Mouse (Mus musculus) limb, embryonic 15.5 days (tissue): ENCODE results near the gene Cbln1. TPM values are rescaled to one million over a fixed set of nuclear protein-coding genes. Genes with fewer than 3 reads are reported as not detected.
A peak's percentile ranks its signal among the peaks of the same experiment; 100 is the strongest.

ENCODE experiments used
- ATAC-seq: fragments of 200-750 bp; cut with Nextera tagmentation; 2 replicates; pipeline ENCODE4 v1.8.0; 2017; ENCODE audit warnings: low read depth, moderate TSS enrichment; ENCODE audit not compliant: insufficient number of reproducible peaks, low FRiP score, low TSS enrichment
- H3K27ac ChIP-seq: fragments of 300-500 bp; sonication (generic); 2 replicates; pipeline ENCODE4 v1.5.1; 2015; ENCODE audit warnings: moderate library complexity, mild to moderate bottlenecking, inconsistent platforms
- H3K27me3 ChIP-seq: fragments of 300-500 bp; sonication (generic); 2 replicates; pipeline ENCODE4 v1.6.1; 2015; ENCODE audit warnings: inconsistent platforms
- H3K36me3 ChIP-seq: fragments of 300-500 bp; sonication (generic); 2 replicates; pipeline ENCODE4 v1.6.1; 2015; ENCODE audit warnings: inconsistent platforms
- H3K4me1 ChIP-seq: fragments of 300-500 bp; sonication (generic); 2 replicates; pipeline ENCODE4 v1.6.1; 2015; ENCODE audit warnings: inconsistent platforms
- H3K4me2 ChIP-seq: fragments of 300-500 bp; sonication (generic); 2 replicates; pipeline ENCODE4 v1.6.1; 2015; ENCODE audit warnings: mild to moderate bottlenecking, inconsistent platforms
- H3K4me3 ChIP-seq: fragments of 300-500 bp; sonication (generic); 2 replicates; pipeline ENCODE4 v1.5.1; 2015; ENCODE audit warnings: mild to moderate bottlenecking, inconsistent platforms
- H3K9ac ChIP-seq: fragments of 300-500 bp; sonication (generic); 2 replicates; pipeline ENCODE4 v1.6.1; 2015; ENCODE audit warnings: inconsistent platforms
- H3K9me3 ChIP-seq: fragments of 300-500 bp; sonication (generic); 2 replicates; pipeline ENCODE4 v1.6.1; 2016; ENCODE audit warnings: inconsistent platforms
- WGBS: fragments of 180-500 bp; shearing (Covaris S2); methylation state at CpG from one replicate; pipeline ENCODE4 v1.1.7; 2015; 5-methylcytosine and 5-hydroxymethylcytosine counted together
- polyA plus RNA-seq: library from polyadenylated mRNA; unstranded; fragments of >200 nt; fragmentation: Nextera tagmentation; extraction: Ambion mirVana; gene quantifications from 2 replicates; pipeline ENCODE4 v1.2.1, GENCODE M21; 2015

Cbln1 gene
- polyA plus RNA-seq, 1 experiment from 2014 or later = 0.10 TPM

- Histone ChIP-seq H3K36me3 (no peaks in the 10 kb centered on the region), H3K4me1 (peaks cover 50% of the 10 kb centered on the region), H3K4me2 (peak overlapping the region; percentile 24), H3K9me3 (no peaks in the 10 kb centered on the region), H3K27ac (no peak overlapping the region), H3K27me3 (peaks cover 94% of the 10 kb centered on the region), H3K4me3 (peak overlapping the region; percentile 16), H3K9ac (no peak overlapping the region)
- no peak for ATAC-seq
- WGBS = 2% methylated on average over 23 of the region's 23 CpGs
Observed at GRCm38 (mm10) chr8:87468416-87468957, 3.9 kb downstream of the Cbln1 start.

- H3K9ac ChIP-seq = no peak overlapping the region
- 29% methylated on average over 3 of the region's 3 CpGs for WGBS
- H3K4me2 ChIP-seq = no peak overlapping the region
- H3K4me1 ChIP-seq = peaks cover 44% of the 10 kb centered on the region
- peaks cover 90% of the 10 kb centered on the region for H3K27me3 ChIP-seq
- H3K27ac ChIP-seq = no peak overlapping the region
- no peak for ATAC-seq
- H3K4me3 ChIP-seq = no peak overlapping the region
- no peaks in the 10 kb centered on the region for H3K9me3 ChIP-seq
- H3K36me3 ChIP-seq = no peaks in the 10 kb centered on the region
Observed at GRCm38 (mm10) chr8:87467906-87468305, 4.5 kb downstream of the Cbln1 start.

GRCm38 (mm10) chr8:87466936-87467602, 5.3 kb downstream of the Cbln1 start:
- no peak overlapping the region for H3K4me3 ChIP-seq

GRCm38 (mm10) chr8:87466335-87466734, 6.1 kb downstream of the Cbln1 start:
- Histone ChIP-seq H3K36me3 (no peaks in the 10 kb centered on the region), H3K4me3 (no peak overlapping the region), H3K27me3 (peaks cover 75% of the 10 kb centered on the region), H3K9me3 (no peaks in the 10 kb centered on the region), H3K27ac (no peak overlapping the region), H3K9ac (no peak overlapping the region), H3K4me1 (peaks cover 29% of the 10 kb centered on the region), H3K4me2 (no peak overlapping the region)
- no peak for ATAC-seq
- 33% methylated on average over 6 of the region's 6 CpGs for WGBS

More at GRCm38 (mm10) chr8:87466936-87467602, 5.3 kb downstream of the Cbln1 start:
- no peak overlapping the region for H3K4me2 ChIP-seq
- H3K9ac ChIP-seq = no peak overlapping the region
- ATAC-seq = no peak
- 50% methylated on average over 1 of the region's 1 CpGs for WGBS
- peaks cover 83% of the 10 kb centered on the region for H3K27me3 ChIP-seq
- no peaks in the 10 kb centered on the region for H3K9me3 ChIP-seq
- no peaks in the 10 kb centered on the region for H3K36me3 ChIP-seq
- H3K4me1 ChIP-seq = peaks cover 36% of the 10 kb centered on the region
- H3K27ac ChIP-seq = no peak overlapping the region

GRCm38 (mm10) chr8:87464446-87464845, 8.0 kb downstream of the Cbln1 start:
- Histone ChIP-seq H3K4me1 (peaks cover 12% of the 10 kb centered on the region), H3K9me3 (no peaks in the 10 kb centered on the region), H3K4me2 (no peak overlapping the region), H3K4me3 (no peak overlapping the region), H3K27ac (no peak overlapping the region), H3K9ac (no peak overlapping the region), H3K36me3 (no peaks in the 10 kb centered on the region), H3K27me3 (peaks cover 57% of the 10 kb centered on the region)
- WGBS = 78% methylated on average over 3 of the region's 3 CpGs
- no peak for ATAC-seq

- Histone ChIP-seq H3K9ac (no peak overlapping the region), H3K27me3 (peaks cover 32% of the 10 kb centered on the region), H3K36me3 (no peaks in the 10 kb centered on the region), H3K4me1 (no peaks in the 10 kb centered on the region), H3K4me3 (no peak overlapping the region), H3K9me3 (no peaks in the 10 kb centered on the region), H3K4me2 (no peak overlapping the region), H3K27ac (no peak overlapping the region)
- ATAC-seq = no peak
- WGBS = 26% methylated on average over 5 of the region's 5 CpGs
Observed at GRCm38 (mm10) chr8:87461801-87462200, 10.6 kb downstream of the Cbln1 start.

GRCm38 (mm10) chr8:87456949-87457348, 15.5 kb downstream of the Cbln1 start:
- H3K4me2 ChIP-seq = no peak overlapping the region
- H3K27ac ChIP-seq = no peak overlapping the region
- no peaks in the 10 kb centered on the region for H3K9me3 ChIP-seq
- no peaks in the 10 kb centered on the region for H3K36me3 ChIP-seq
- H3K4me3 ChIP-seq = no peak overlapping the region
- no peak overlapping the region for H3K9ac ChIP-seq
- 0 out of 2 replicates have a peak, but pooled peaks cover 3% of the 10 kb centered on the region for H3K27me3 ChIP-seq
- no peaks in the 10 kb centered on the region for H3K4me1 ChIP-seq
- ATAC-seq = no peak
- WGBS = 78% methylated on average over 4 of the region's 4 CpGs

- Histone ChIP-seq H3K9ac (no peak overlapping the region), H3K9me3 (no peaks in the 10 kb centered on the region), H3K27ac (no peak overlapping the region), H3K4me2 (no peak overlapping the region), H3K4me1 (no peaks in the 10 kb centered on the region), H3K4me3 (no peak overlapping the region), H3K36me3 (no peaks in the 10 kb centered on the region), H3K27me3 (0 out of 2 replicates have a peak, but pooled peaks cover 3% of the 10 kb centered on the region)
- WGBS = 31% methylated on average over 4 of the region's 4 CpGs
- no peak for ATAC-seq
Observed at GRCm38 (mm10) chr8:87452815-87453214, 19.6 kb downstream of the Cbln1 start.

GRCm38 (mm10) chr8:87451737-87452136, 20.7 kb downstream of the Cbln1 start:
- 0 out of 2 replicates have a peak, but pooled peaks cover 3% of the 10 kb centered on the region for H3K27me3 ChIP-seq
- no peaks in the 10 kb centered on the region for H3K36me3 ChIP-seq
- no peak overlapping the region for H3K9ac ChIP-seq
- no peak for ATAC-seq
- no peaks in the 10 kb centered on the region for H3K9me3 ChIP-seq
- H3K4me3 ChIP-seq = no peak overlapping the region
- H3K4me2 ChIP-seq = no peak overlapping the region
- WGBS = 84% methylated on average over 2 of the region's 2 CpGs
- H3K4me1 ChIP-seq = no peaks in the 10 kb centered on the region
- H3K27ac ChIP-seq = no peak overlapping the region

- Histone ChIP-seq H3K4me1 (no peaks in the 10 kb centered on the region), H3K27ac (no peak overlapping the region), H3K4me3 (no peak overlapping the region), H3K9me3 (no peaks in the 10 kb centered on the region), H3K27me3 (no peaks in the 10 kb centered on the region), H3K36me3 (no peaks in the 10 kb centered on the region), H3K9ac (no peak overlapping the region), H3K4me2 (no peak overlapping the region)
- WGBS = 11% methylated on average over 3 of the region's 3 CpGs
- ATAC-seq = no peak
Observed at GRCm38 (mm10) chr8:87434592-87434991, 37.8 kb downstream of the Cbln1 start.

- Histone ChIP-seq H3K4me2 (no peak overlapping the region), H3K27me3 (no peaks in the 10 kb centered on the region), H3K36me3 (no peaks in the 10 kb centered on the region), H3K27ac (no peak overlapping the region), H3K9me3 (no peaks in the 10 kb centered on the region), H3K9ac (no peak overlapping the region), H3K4me3 (no peak overlapping the region), H3K4me1 (no peaks in the 10 kb centered on the region)
- ATAC-seq = no peak
Observed at GRCm38 (mm10) chr8:87427188-87427587, 45.2 kb downstream of the Cbln1 start.

GRCm38 (mm10) chr8:87424706-87425105, 47.7 kb downstream of the Cbln1 start:
- Histone ChIP-seq H3K27me3 (no peaks in the 10 kb centered on the region), H3K36me3 (no peaks in the 10 kb centered on the region), H3K9ac (no peak overlapping the region), H3K4me1 (no peaks in the 10 kb centered on the region), H3K9me3 (no peaks in the 10 kb centered on the region), H3K4me3 (no peak overlapping the region), H3K27ac (no peak overlapping the region), H3K4me2 (no peak overlapping the region)
- WGBS = 81% methylated on average over 5 of the region's 5 CpGs
- no peak for ATAC-seq
